Mouse (Mus musculus): Measurements from ENCODE around the gene Casp8. TPM values are rescaled to one million over a fixed set of nuclear protein-coding genes. Genes with fewer than 3 reads are reported as not detected.
A peak's percentile ranks its signal among the peaks of the same experiment; 100 is the strongest.
"Not testable (repeated sequence)": the region's sequence is repeated elsewhere in the genome, so short reads cannot be mapped to it uniquely, and the experiment has no call there.

Gene Casp8
- polyA plus RNA-seq, 2 experiments from 2014 or later = 197 to 203 TPM

DNA sequence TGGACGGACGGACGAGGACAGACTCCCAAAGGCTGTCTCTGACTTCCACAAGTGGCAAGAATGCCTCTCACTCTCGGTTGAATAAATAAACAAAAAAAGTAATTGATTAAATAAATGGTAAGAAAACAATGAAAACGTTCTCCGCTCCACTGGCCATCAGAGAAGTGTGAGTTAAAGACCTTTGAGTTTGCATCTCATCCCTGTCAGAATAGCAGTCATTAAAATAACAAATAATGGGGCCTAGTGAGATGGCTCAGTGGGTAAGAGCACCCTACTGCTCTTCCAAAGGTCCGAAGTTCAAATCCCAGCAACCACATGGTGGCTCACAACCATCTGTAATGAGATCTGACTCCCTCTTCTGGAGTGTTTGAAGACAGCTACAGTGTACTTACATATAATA lies 5.5 kb downstream of the Casp8 start:
- not testable (repeated sequence) for ATAC-seq

DNA sequence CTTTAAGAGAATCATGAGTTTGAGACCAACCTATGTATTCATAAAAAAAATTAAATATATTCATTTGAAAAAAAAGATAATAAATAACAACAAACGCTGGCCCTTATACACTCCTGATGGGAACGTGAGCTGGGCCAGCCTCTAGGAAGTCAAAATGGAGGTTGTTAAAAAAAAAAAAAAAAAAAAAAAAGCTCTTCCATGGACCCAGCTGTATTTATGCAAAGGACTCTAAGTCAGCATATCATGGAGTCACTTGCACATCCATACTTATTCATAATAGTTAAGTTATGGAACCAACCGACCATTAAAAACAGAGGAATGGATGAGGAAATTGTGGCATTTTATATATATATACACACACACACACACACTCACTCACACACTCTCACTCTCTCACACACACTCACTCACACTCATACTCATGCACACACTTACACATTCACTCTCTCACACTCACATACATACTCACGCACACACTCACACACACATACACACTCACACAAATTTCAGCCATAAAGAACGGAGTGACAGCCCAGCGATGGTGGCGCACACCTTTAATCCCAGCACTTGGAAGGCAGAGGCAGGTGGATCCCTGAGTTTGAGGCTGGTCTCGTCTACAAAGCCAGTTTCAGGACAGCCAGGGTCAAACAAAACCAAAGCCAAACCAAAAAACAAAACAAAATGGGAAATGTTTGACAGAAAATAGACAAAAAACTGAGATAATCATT lies 6.5 kb downstream of the Casp8 start:
- no peak for ATAC-seq

GRCm38 (mm10) chr1:58802322-58803273 lies 7.4 kb downstream of the Casp8 start:
- peak; percentile 59 for ATAC-seq

- peak; percentile 22 for ATAC-seq
Measured at GRCm38 (mm10) chr1:58803531-58803930, 8.4 kb downstream of the Casp8 start.

DNA sequence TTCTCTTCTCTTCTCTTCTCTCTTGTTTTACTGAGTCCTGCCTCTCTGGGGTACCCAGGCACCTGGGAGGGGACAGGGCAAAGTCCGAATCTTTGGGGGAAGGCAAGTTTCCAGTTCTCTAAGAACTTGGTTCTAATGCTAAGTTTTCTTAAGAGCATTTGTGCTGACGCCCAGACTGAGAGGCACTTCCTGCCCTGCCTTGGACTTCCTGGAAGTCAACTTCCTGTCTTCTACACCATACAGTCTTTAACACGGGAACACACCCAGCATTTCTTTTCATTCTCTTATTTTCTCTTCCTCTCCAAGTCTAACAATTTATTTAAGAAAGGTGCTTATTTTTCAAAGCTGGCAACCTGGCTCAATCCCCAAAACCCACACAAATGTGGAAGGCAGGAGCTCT lies 11.5 kb downstream of the Casp8 start:
- peak; percentile 74 for ATAC-seq

DNA sequence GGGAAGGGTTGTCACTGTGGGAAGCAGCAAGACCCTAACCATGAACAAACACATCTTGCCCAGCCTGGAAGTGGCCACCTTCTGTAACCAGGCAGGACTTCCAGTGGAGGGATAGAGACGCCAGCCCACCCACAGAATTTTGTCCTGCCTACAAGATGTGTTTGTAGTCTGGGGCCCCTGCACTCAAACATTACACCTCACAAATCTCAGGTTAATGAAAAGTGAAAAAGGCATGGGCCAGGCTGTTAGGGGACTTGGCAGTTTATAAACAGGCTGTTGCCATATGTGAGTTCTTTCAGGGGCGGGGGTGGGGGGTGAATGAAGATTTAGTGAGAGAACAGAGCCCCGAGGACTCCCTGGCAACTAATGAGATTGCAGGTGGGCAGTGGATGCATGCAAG lies 31.1 kb downstream of the Casp8 start:
- ATAC-seq = no peak

GRCm38 (mm10) chr1:58830741-58831140 lies 35.6 kb downstream of the Casp8 start:
- ATAC-seq = no peak

DNA sequence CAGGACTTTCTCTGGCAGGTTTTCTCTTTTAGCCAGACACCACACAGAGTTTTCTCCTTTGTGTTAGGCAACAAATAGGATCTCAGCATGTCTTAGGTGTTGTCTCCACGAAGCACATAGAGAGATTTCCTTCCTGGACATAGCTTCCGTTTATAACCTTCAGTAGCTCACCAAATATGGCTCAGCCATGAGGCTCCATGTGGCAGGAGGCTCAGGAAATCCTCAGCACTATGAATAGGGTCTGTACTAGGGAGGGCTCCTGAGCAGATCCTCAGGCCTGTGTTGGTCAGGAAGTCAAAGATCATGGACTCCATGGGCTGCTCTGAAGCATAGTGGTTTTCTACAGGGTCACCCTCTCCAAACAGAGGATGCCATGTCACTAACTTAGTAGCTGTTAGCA lies 37.0 kb downstream of the Casp8 start:
- no peak for ATAC-seq

GRCm38 (mm10) chr1:58856811-58857210 lies 61.6 kb downstream of the Casp8 start:
- ATAC-seq = not testable (repeated sequence)

DNA sequence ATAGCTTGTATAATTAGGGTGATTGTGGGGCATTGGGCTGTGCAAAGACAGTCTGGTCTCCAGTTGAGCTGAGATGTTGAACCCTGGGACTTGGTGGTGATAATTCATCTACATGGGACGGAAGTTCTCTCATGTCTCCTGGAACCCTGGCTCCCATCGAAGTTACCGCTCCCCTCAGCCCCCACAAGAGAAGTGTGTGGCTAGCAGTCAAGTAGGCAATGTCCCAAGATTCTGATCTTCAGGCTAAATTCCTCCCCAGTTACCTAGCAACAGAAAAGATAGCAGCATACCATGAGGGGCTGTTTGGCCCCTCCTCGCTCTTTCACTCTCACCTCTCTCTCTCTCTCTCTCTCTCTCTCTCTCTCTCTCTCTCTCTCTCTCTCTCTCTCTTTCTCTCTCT lies 64.0 kb downstream of the Casp8 start:
- not testable (repeated sequence) for ATAC-seq

GRCm38 (mm10) chr1:58859738-58860365 lies 64.7 kb downstream of the Casp8 start:
- peak; percentile 85 for ATAC-seq

DNA sequence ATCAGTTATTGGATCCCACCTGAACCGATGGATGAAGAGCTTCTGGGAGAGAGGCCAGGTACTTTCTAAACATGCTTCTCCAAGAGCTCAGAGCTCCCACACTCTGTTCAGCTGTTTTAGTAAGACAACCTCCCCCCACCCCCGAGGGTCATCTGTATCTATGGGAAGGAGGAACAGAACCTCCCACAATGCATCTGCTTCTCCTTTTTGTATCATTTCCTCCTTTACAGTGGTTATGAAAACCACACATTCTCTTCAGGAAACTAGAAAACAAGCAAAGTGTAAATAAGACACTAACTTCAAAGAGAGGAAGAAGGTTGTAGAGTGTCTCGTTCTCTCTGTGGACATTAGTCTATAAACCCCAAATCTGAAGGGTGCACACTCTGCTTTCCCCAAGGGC lies 65.4 kb downstream of the Casp8 start:
- peak; percentile 56 for ATAC-seq

- ATAC-seq = not testable (repeated sequence)
Measured at GRCm38 (mm10) chr1:58876500-58876899, 81.3 kb downstream of the Casp8 start.

DNA sequence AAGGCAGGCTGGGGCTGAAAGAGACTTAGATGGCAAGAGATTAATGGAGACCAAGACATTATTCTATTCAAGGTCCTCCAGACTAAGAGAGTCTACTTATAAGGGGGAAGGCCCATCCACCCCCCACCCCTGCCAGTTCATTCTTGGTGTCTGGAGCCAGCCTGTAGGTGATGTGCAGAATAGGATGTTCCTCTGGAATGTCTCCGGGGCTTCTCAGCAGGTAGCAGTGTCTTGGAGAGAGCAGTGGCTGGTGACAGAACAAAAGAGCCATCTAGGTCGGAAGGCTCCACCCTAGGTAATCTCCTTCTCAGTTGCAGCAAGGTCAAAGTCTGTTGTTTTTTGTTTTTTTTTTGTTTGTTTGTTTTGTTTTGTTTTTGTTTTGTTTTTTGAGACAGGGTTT lies 84.1 kb downstream of the Casp8 start:
- not testable (repeated sequence) for ATAC-seq

- not testable (repeated sequence) for ATAC-seq
Measured at GRCm38 (mm10) chr1:58883279-58883678, 88.1 kb downstream of the Casp8 start.

DNA sequence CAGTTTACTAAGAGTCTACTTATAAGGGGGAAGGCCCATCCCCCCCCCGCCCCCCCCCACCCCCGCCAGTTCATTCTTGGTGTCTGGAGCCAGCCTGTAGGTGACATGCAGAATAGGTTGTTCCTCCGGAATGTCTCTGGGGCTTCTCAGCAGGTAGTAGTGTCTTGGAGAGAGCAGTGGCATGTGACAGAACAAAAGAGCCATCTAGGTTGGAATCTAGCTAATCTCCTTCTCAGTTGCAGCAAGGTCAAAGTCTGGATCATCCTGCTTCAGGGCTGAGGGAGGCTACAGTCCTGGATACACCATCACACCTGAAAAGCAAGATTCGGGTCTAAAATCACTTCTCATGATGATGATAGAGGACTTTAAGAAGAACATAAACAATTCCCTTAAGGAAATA lies 90.5 kb downstream of the Casp8 start:
- no peak for ATAC-seq

DNA sequence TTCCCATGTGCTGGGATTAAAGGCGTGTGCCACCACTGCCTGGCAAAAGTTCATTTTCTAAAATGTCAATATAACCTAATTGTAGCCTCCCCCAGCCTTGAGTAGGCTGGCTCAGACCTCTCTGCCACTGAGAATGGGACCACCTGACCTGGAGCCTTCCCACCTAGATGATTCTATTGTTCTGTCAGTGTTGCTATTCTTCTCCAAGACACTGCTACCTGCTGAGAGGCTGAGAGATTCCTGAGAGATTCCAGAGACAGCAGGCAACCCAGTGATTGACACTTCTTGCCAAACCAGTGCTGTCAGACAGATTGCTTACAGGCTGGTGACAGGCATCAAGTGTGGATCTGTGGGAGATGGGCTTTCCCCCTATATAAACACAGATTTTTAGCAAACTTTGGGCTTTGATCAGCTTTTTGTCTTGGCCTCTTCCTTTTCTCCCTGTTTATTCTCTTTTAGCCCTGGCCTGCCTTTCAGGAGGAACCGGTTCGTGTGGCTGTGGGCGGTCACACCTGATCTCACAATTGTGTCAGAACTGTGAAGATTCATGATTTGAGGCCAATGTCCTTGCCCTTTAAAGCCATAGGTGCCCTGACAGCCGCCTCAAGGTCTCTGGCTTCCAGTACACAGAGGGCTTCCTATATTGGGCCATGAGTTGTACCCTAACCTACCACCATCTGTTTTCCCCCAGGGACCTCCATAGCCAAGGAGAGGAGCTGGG lies 94.8 kb downstream of the Casp8 start:
- ATAC-seq = no peak

GRCm38 (mm10) chr1:58890697-58891290 lies 95.6 kb downstream of the Casp8 start:
- not testable (repeated sequence) for ATAC-seq

DNA sequence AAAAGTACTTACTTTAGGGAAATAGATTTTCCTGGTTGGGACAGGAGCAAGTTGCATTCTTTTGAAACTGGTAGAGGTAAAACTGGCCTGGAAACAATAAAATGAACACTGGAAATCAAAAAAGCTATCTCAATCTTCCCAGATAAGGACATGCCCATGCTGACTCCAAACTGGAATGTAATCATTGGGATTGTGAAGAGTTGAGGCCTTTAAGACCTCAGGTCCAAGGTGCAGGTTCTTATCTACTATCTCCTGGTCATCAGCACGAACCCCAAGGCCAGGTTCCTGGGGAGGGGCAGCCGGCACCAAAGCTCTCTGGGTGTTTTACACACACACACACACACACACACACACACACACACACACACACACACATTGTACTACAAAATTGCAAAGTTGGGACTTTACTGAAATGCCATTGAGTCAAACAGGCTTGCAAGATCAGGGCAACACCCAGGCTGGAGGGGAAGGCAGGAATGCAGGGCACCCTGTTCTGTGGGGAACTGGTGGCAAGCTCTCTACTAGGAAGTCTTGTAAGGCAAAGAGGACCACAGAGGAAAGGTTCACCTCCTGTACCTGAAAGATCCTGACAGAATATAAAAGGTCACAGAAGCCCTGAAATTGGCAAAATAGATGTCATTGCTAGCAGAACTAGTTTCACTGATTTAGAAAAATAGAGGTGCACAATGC lies 96.5 kb downstream of the Casp8 start:
- ATAC-seq = not testable (repeated sequence)

GRCm38 (mm10) chr1:58892386-58892785 lies 97.2 kb downstream of the Casp8 start:
- not testable (repeated sequence) for ATAC-seq

All from CD4-positive, CD25-positive, alpha-beta regulatory T cell, adult 4 months (primary cell).